Mouse (Mus musculus) MEL (cell line): ENCODE results near the gene Gm20388. TPM values are rescaled to one million over a fixed set of nuclear protein-coding genes. Genes with fewer than 3 reads are reported as not detected.

Experiments
- DNase-seq: peaks from one replicate; pipeline ENCODE4 v3.0.0; 2011; ENCODE audit warnings: low read depth, low spot score
- H3K27ac ChIP-seq: 2 replicates; pipeline ENCODE4 v1.5.1; 2012; ENCODE audit warnings: low read depth, mild to moderate bottlenecking, control low read depth, low read length, moderate library complexity; ENCODE audit not compliant: control insufficient read depth
- H3K27me3 ChIP-seq, 2 experiments: fragments of 150-350 bp in 1 of 2; sonication (generic) in 1 of 2; 2 replicates each; pipeline ENCODE4 v1.6.1; 2012; ENCODE audit warnings: low read length in 2 of 2, mild to moderate bottlenecking in 2 of 2, improper control_type of control experiment in 1 of 2, moderate library complexity in 1 of 2; ENCODE audit not compliant: insufficient read depth in 2 of 2, control insufficient read depth in 1 of 2
- H3K36me3 ChIP-seq, 2 experiments: 2 replicates each; pipeline ENCODE4 v1.6.1; 2012 to 2014; ENCODE audit warnings: low read length in 2 of 2, improper control_type of control experiment in 1 of 2, inconsistent platforms in 1 of 2, mild to moderate bottlenecking in 1 of 2; ENCODE audit not compliant: insufficient read depth in 2 of 2, control insufficient read depth in 1 of 2
- H3K4me1 ChIP-seq, 2 experiments: fragments of 150-350 bp in 1 of 2; sonication (generic) in 1 of 2; 2 replicates each; pipeline ENCODE4 v1.6.1; 2012; ENCODE audit warnings: low read length in 2 of 2, improper control_type of control experiment in 1 of 2, mild to moderate bottlenecking in 1 of 2; ENCODE audit not compliant: insufficient read depth in 2 of 2, control insufficient read depth in 1 of 2
- H3K4me3 ChIP-seq, 2 experiments: fragments of 150-350 bp in 1 of 2; sonication (generic) in 1 of 2; 2 replicates each; pipeline ENCODE4 v1.5.1; 2012; ENCODE audit warnings: low read depth in 2 of 2, low read length in 2 of 2, mild to moderate bottlenecking in 2 of 2, moderate library complexity in 2 of 2, control low read depth in 1 of 2, improper control_type of control experiment in 1 of 2; ENCODE audit not compliant: control insufficient read depth in 1 of 2, insufficient read depth in 1 of 2
- H3K79me2 ChIP-seq: 2 replicates; pipeline ENCODE4 v1.6.1; 2012; ENCODE audit warnings: mild to moderate bottlenecking, low read length, moderate library complexity; ENCODE audit not compliant: control insufficient read depth, poor library complexity, insufficient read depth
- H3K9ac ChIP-seq: 2 replicates; pipeline ENCODE4 v1.6.1; 2012; ENCODE audit warnings: low read depth, mild to moderate bottlenecking, control low read depth, low read length, moderate library complexity; ENCODE audit not compliant: control insufficient read depth, poor library complexity, severe bottlenecking
- H3K9me3 ChIP-seq: fragments of 150-350 bp; sonication (generic); replicated peaks from 2 replicates; pipeline ENCODE4 v1.6.1; 2012; ENCODE audit warnings: mild to moderate bottlenecking, low read length, improper control_type of control experiment, moderate library complexity; ENCODE audit not compliant: insufficient read depth
- ELF1 ChIP-seq: IDR thresholded peaks from 2 replicates; pipeline ENCODE4 v1.6.1; 2014; ENCODE audit warnings: low read depth, mild to moderate bottlenecking, inconsistent platforms, low read length, improper control_type of control experiment, moderate library complexity
- EP300 ChIP-seq, 2 experiments: IDR thresholded peaks; 2 replicates each; pipeline ENCODE4 v1.6.1; 2011; ENCODE audit warnings: improper control_type of control experiment in 2 of 2, low read length in 2 of 2, low read depth in 1 of 2, mild to moderate bottlenecking in 1 of 2
- ETS1 ChIP-seq: IDR thresholded peaks from 2 replicates; pipeline ENCODE4 v1.6.1; 2012; ENCODE audit warnings: low read depth, mild to moderate bottlenecking, inconsistent platforms, low read length, improper control_type of control experiment, moderate library complexity
- MAZ ChIP-seq: IDR thresholded peaks from 2 replicates; pipeline ENCODE4 v1.6.1; 2012; ENCODE audit warnings: low read depth, mild to moderate bottlenecking, inconsistent platforms, low read length, improper control_type of control experiment
- MYB ChIP-seq: IDR thresholded peaks from 2 replicates; pipeline ENCODE4 v1.6.1; 2011; ENCODE audit warnings: mild to moderate bottlenecking, low read depth, low read length, improper control_type of control experiment
- MYC ChIP-seq: IDR thresholded peaks from 2 replicates; pipeline ENCODE4 v1.6.1; 2011; ENCODE audit warnings: low read depth, mild to moderate bottlenecking, low read length, improper control_type of control experiment, moderate library complexity
- NELFE ChIP-seq: IDR thresholded peaks from 2 replicates; pipeline ENCODE4 v1.6.1; 2011; ENCODE audit warnings: low read depth, low read length, improper control_type of control experiment
- NRF1 ChIP-seq: IDR thresholded peaks from 2 replicates; pipeline ENCODE4 v1.6.1; 2014; ENCODE audit warnings: low read depth, mild to moderate bottlenecking, inconsistent platforms, low read length, improper control_type of control experiment, moderate library complexity; ENCODE audit not compliant: poor library complexity, insufficient read depth, severe bottlenecking
- POLR2A ChIP-seq, 2 experiments: IDR thresholded peaks; 2 replicates each; pipeline ENCODE4 v1.6.1; 2011 to 2012; ENCODE audit warnings: low read length in 2 of 2, mild to moderate bottlenecking in 2 of 2, control low read depth in 1 of 2, improper control_type of control experiment in 1 of 2, low read depth in 1 of 2, moderate library complexity in 1 of 2; ENCODE audit not compliant: control insufficient read depth in 1 of 2, insufficient read depth in 1 of 2, poor library complexity in 1 of 2
- SIN3A ChIP-seq: IDR thresholded peaks from 2 replicates; pipeline ENCODE4 v1.6.1; 2012; ENCODE audit warnings: low read length, improper control_type of control experiment, inconsistent platforms
- SMC3 ChIP-seq: IDR thresholded peaks from 2 replicates; pipeline ENCODE4 v1.6.1; 2011; ENCODE audit warnings: low read depth, low read length, improper control_type of control experiment
- TAL1 ChIP-seq: IDR thresholded peaks from 2 replicates; pipeline ENCODE4 v1.6.1; 2012; ENCODE audit warnings: mild to moderate bottlenecking, inconsistent platforms, low read length, moderate library complexity, mixed read lengths
- TCF12 ChIP-seq: IDR thresholded peaks from 2 replicates; pipeline ENCODE4 v1.6.1; 2014; ENCODE audit warnings: low read depth, mild to moderate bottlenecking, inconsistent platforms, low read length, improper control_type of control experiment, moderate library complexity
- USF2 ChIP-seq, 2 experiments: IDR thresholded peaks; 2 replicates each; pipeline ENCODE4 v1.6.1; 2011 to 2012; ENCODE audit warnings: improper control_type of control experiment in 2 of 2, low read length in 2 of 2, borderline replicate concordance in 1 of 2, inconsistent platforms in 1 of 2, low read depth in 1 of 2, mild to moderate bottlenecking in 1 of 2; ENCODE audit not compliant: insufficient read depth in 1 of 2
- ZKSCAN1 ChIP-seq: IDR thresholded peaks from 2 replicates; pipeline ENCODE4 v1.6.1; 2012; ENCODE audit warnings: low read depth, mild to moderate bottlenecking, inconsistent platforms, low read length, improper control_type of control experiment, moderate library complexity
- ZMIZ1 ChIP-seq: IDR thresholded peaks from 2 replicates; pipeline ENCODE4 v1.6.1; 2012; ENCODE audit warnings: low read depth, mild to moderate bottlenecking, inconsistent platforms, low read length, improper control_type of control experiment, moderate library complexity
- polyA plus RNA-seq, 2 experiments: library from polyadenylated mRNA; stranded (reverse) in 1 of 2; unstranded in 1 of 2; fragments of >175 nt in 1 of 2; fragments of >200 nt in 1 of 2; gene quantifications; 2 replicates each; pipeline versions ENCODE4 v1.2.1 to v1.2.4; 2012; ENCODE audit warnings: low replicate concordance in 2 of 2, low read depth in 1 of 2; ENCODE audit not compliant: insufficient read length in 2 of 2, insufficient read depth in 1 of 2, missing spikeins in 1 of 2
- total RNA-seq: library from RNA; depleted of rRNA; stranded (reverse); fragments of 300-350 nt; gene quantifications from 2 replicates; pipeline ENCODE4 v1.2.3, GENCODE M21; 2012

Gm20388 gene
- total and polyA plus RNA-seq, 3 experiments, result 11.1 to 17.8 TPM; not detected in 1

DNA sequence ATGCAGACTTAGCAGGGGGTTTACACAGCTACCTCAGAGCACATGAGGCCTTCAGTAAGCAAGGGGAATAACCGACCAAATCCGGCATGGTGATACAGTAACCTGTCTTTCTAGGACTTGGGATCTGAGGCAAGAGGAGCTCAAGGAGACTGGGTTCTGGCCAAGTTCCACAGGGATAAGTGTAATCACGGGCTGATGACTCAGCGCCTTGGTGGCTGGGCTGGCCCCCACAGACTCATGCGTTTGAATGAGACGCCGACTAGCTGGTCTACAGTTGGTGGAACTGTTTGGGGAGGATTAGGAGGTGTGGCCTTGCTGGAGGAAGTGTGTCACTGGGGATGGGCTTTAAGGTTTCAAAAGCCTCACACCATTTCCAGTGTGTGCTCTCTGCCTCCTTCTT is 428.0 kb downstream of the Gm20388 start:
- Histone ChIP-seq H3K27ac (no peak overlapping the region), H3K4me1 (peaks cover 16 to 42% of the 10 kb centered on the region in 2 experiments), H3K27me3 (no peaks in the 10 kb centered on the region), H3K79me2 (no peaks in the 10 kb centered on the region; the same call in 1 of the 2 replicates), H3K9me3 (no peaks in the 10 kb centered on the region), H3K4me3 (no peak overlapping the region), H3K9ac (no peak overlapping the region), H3K36me3 (peaks cover 0 to 19% of the 10 kb centered on the region in 2 experiments; a peak in 2 of 4 replicates)
- TF ChIP-seq USF2 (IDR thresholded peaks at IDR 0.05; ENCODE audit: borderline replicate concordance in 1 of 2, insufficient read depth in 1 of 2, low read depth in 1 of 2, low read length in 2 of 2), result no peak
- TF ChIP-seq EP300 (IDR thresholded peaks at IDR 0.05; ENCODE audit: low read depth in 1 of 2, low read length in 2 of 2), result 0 out of 4 replicates have a peak, but pooled peaks of 1 of the 2 experiments have one; percentile 4
- peak; percentile 56 for DNase-seq

DNA sequence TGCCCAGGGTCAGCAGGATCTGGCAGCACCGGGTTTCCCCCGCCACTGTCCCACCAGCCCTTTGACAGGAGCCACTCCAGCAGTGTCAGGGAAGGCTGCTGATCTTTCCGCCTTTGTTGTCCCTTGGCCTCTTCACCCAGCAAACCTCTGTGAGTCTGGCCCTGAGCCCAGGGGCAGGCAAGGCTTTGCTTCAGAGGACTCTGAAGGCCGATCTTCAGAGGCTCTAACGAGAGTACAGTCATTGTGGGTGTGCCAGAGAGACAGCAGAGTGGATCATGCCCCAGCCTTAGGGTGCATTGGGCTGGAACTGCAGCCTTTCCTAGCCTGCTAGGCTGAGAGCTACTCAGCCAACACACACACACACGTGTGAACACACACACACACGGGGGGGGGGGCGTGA is 429.1 kb downstream of the Gm20388 start:
- no peaks in the 10 kb centered on the region for H3K9me3 ChIP-seq
- peaks cover 0 to 12% of the 10 kb centered on the region in 2 experiments; a peak in 2 of 4 replicates for H3K36me3 ChIP-seq
- peaks cover 12 to 38% of the 10 kb centered on the region in 2 experiments for H3K4me1 ChIP-seq
- H3K4me3 ChIP-seq, result no peak overlapping the region
- no peak for DNase-seq
- no peak for TF ChIP-seq MYB
- TF ChIP-seq EP300 (IDR thresholded peaks at IDR 0.05; ENCODE audit: low read depth in 1 of 2, low read length in 2 of 2), result no peak
- H3K9ac ChIP-seq, result no peak overlapping the region
- no peaks in the 10 kb centered on the region; the same call in 1 of the 2 replicates for H3K79me2 ChIP-seq
- H3K27me3 ChIP-seq, result no peaks in the 10 kb centered on the region
- no peak overlapping the region for H3K27ac ChIP-seq

DNA sequence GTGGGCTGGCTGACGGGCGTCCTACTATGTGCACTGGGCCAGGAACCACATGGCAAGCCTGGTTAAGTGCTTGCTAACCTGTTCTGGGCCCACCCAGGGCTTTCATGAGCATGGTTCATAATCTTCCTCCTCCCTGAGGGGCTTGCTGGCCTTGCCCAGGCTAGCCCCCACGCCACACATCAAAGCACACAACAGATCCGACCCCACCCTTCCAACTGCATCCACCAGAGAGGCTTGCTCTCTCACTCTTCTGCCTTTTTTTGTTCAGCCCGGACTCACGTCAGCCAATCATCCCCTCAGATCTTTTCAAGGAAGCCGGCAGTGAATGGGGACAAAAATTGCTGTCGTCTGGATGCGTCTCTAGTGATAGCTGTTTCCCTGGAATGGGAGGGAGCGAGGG is 430.5 kb downstream of the Gm20388 start:
- H3K27ac ChIP-seq, result peak overlapping the region; percentile 88; the same call in 1 of the 2 replicates
- peaks cover 12 to 39% of the 10 kb centered on the region in 2 experiments for H3K4me1 ChIP-seq
- no peak overlapping the region for H3K4me3 ChIP-seq
- no peak overlapping the region for H3K9ac ChIP-seq
- DNase-seq, result no peak
- H3K36me3 ChIP-seq, result peaks cover 0 to 12% of the 10 kb centered on the region in 2 experiments; a peak in 2 of 4 replicates
- no peaks in the 10 kb centered on the region; the same call in 1 of the 2 replicates for H3K79me2 ChIP-seq
- TF ChIP-seq ETS1 (no peak), ZKSCAN1 (0 out of 2 replicates have a peak, but pooled peaks have one; percentile 64)
- no peaks in the 10 kb centered on the region for H3K9me3 ChIP-seq
- H3K27me3 ChIP-seq, result no peaks in the 10 kb centered on the region

DNA sequence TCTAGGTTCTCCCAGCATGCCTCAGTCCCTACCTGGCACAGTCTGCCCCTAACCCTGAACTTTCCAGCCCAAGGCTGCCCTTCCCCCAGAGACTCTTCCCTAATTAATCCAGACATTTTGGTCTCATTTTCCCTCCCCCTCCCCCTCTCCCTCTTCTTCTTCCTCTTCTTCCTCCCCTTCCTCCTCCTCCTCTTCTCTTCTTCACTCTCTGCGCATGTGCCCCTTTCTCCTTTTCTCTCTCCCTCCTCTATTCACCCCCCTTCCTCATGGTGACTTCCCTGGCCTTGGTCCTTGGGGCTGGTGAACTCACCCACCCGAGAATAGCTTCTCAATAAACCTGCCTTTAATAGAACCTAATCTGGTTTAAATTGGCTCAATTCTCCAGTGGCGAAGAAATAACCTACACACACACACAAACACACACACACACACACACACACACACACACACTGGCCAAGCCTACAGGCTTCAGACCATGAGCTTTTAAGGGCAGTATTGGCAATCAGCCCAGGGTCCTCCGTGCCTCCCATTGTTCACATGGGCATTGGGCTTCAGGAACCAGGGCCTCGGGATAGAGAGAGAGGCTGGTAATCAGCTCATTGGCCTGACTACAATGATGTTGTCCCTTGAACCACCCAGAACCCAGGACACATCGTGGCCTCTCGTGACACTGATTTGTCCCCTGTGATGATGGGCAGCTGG is 432.4 kb downstream of the Gm20388 start:
- H3K4me3 ChIP-seq, result peak overlapping the region; percentile 14 to 45
- H3K27ac ChIP-seq, result peak overlapping the region; percentile 88
- H3K36me3 ChIP-seq, result peaks cover 0 to 12% of the 10 kb centered on the region in 2 experiments; a peak in 2 of 4 replicates
- no peaks in the 10 kb centered on the region; the same call in 1 of the 2 replicates for H3K79me2 ChIP-seq
- peaks cover 12 to 32% of the 10 kb centered on the region in 2 experiments for H3K4me1 ChIP-seq
- H3K27me3 ChIP-seq, result no peaks in the 10 kb centered on the region
- peak; percentile 60 for DNase-seq
- H3K9me3 ChIP-seq, result no peaks in the 10 kb centered on the region
- peak overlapping the region; percentile 69 for H3K9ac ChIP-seq
- TF ChIP-seq MYB (no peak), TAL1 (peak; percentile 29; the same call in 1 of the 2 replicates), NRF1 (peak; percentile 76), NELFE (peak; percentile 20), MYC (0 out of 2 replicates have a peak, but pooled peaks have one; percentile 28), EP300 (IDR thresholded peaks at IDR 0.05; ENCODE audit: low read depth in 1 of 2, low read length in 2 of 2) (peak in 1 of 2 experiments; percentile 45; a peak in 1 of 4 replicates), SMC3 (no peak), SIN3A (0 out of 2 replicates have a peak, but pooled peaks have one; percentile 21), ELF1 (0 out of 2 replicates have a peak, but pooled peaks have one; percentile 1), TCF12 (0 out of 2 replicates have a peak, but pooled peaks have one; percentile 20), MAZ (peak; percentile 82), POLR2A (IDR thresholded peaks at IDR 0.05; ENCODE audit: control insufficient read depth in 1 of 2, insufficient read depth in 1 of 2, low read depth in 1 of 2, low read length in 2 of 2, poor library complexity in 1 of 2) (0 out of 4 replicates have a peak, but pooled peaks of 1 of the 2 experiments have one; percentile 1), ZMIZ1 (peak; percentile 55; the same call in 1 of the 2 replicates)
